Mouse (Mus musculus) forebrain, embryonic 13.5 days (tissue): ENCODE results near the gene Slc12a8. TPM values are rescaled to one million over a fixed set of nuclear protein-coding genes. Genes with fewer than 3 reads are reported as not detected.
A peak's percentile ranks its signal among the peaks of the same experiment; 100 is the strongest.
"Not testable (repeated sequence)": the region's sequence is repeated elsewhere in the genome, so short reads cannot be mapped to it uniquely, and the experiment has no call there.

ENCODE experiments used
- ATAC-seq: fragments of 200-750 bp; cut with Nextera tagmentation; 2 replicates; pipeline ENCODE4 v1.8.0; 2017
- H3K27ac ChIP-seq: fragments of 300-500 bp; sonication (generic); 2 replicates; pipeline ENCODE4 v1.5.1; 2015; ENCODE audit warnings: inconsistent platforms, mild to moderate bottlenecking, moderate library complexity
- H3K27me3 ChIP-seq: fragments of 300-500 bp; sonication (generic); 2 replicates; pipeline ENCODE4 v1.6.1; 2015; ENCODE audit warnings: mild to moderate bottlenecking, inconsistent platforms
- H3K36me3 ChIP-seq: fragments of 300-500 bp; sonication (generic); 2 replicates; pipeline ENCODE4 v1.6.1; 2015; ENCODE audit warnings: mild to moderate bottlenecking, inconsistent platforms; ENCODE audit not compliant: poor library complexity, severe bottlenecking
- H3K4me1 ChIP-seq: fragments of 300-500 bp; sonication (generic); 2 replicates; pipeline ENCODE4 v1.6.1; 2015; ENCODE audit warnings: inconsistent platforms
- H3K4me2 ChIP-seq: fragments of 300-500 bp; sonication (generic); 2 replicates; pipeline ENCODE4 v1.6.1; 2015; ENCODE audit warnings: inconsistent platforms, mild to moderate bottlenecking, moderate library complexity
- H3K4me3 ChIP-seq: fragments of 300-500 bp; sonication (generic); 2 replicates; pipeline ENCODE4 v1.5.1; 2015; ENCODE audit warnings: mild to moderate bottlenecking, inconsistent platforms
- H3K9ac ChIP-seq: fragments of 300-500 bp; sonication (generic); 2 replicates; pipeline ENCODE4 v1.6.1; 2015; ENCODE audit warnings: mild to moderate bottlenecking, inconsistent platforms
- H3K9me3 ChIP-seq: fragments of 300-500 bp; sonication (generic); replicated peaks from 2 replicates; pipeline ENCODE4 v1.6.1; 2016; ENCODE audit warnings: inconsistent platforms
- WGBS: fragments of 180-500 bp; shearing (Covaris S2); methylation state at CpG from one replicate; pipeline ENCODE4 v1.1.7; 2015; 5-methylcytosine and 5-hydroxymethylcytosine counted together
- polyA plus RNA-seq: library from polyadenylated mRNA; unstranded; fragments of >200 nt; fragmentation: Nextera tagmentation; extraction: Ambion mirVana; gene quantifications from 2 replicates; pipeline ENCODE4 v1.2.1, GENCODE M21; 2015

Slc12a8 gene
- 0.67 and 0.92 TPM in 2 replicates for polyA plus RNA-seq

DNA sequence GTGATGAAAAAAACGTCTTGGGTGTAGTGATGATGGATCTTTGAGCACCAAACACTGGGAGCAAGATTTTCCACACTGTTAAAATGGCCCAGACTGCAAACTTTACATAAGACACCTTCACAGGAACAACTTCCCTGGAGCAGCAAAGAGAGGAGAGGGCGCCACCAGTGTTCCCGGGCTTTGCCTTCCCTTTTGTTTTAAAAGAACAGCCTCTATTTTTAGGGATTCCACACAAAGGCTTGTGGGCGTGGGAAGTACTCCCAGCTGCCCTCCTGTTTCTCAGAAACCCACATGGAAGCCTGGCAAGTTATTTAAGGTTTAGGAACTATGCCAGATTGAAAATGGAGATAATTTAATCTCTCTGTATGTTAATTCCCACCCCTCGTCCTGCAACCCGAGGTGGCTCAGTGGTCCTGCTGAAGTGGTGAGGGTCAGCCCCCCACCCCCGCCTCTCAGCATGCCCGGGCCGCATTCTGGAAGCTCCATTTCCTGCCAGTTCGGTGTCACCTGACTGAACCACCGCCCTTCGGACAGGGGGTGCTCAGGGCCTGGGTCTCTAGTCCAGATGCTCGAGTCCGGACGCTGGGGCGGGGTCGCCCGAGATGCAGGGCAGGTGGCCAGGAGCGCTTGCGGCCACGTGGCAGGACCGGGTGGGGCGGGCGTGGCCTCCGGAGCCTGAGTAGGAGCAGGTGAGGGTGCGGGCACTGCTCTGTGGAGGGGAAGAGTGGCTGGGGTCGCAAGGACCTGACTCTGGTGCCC, at the start of gene Slc12a8:
Gene Slc12a8, plus strand, starts transcription at position 522 of the 759 bp plus-strand sequence.
- Histone ChIP-seq H3K27me3 (no peaks in the 10 kb centered on the region), H3K4me3 (peak within 1 kb of the TSS; percentile 38), H3K9me3 (no peaks in the 10 kb centered on the region), H3K9ac (peak within 1 kb of the TSS; percentile 66), H3K4me2 (peak within 1 kb of the TSS; percentile 75), H3K36me3 (no peaks in the 10 kb centered on the region), H3K27ac (peak within 1 kb of the TSS; percentile 16; the same call in 1 of the 2 replicates), H3K4me1 (peaks cover 19% of the 10 kb centered on the region)
- ATAC-seq: peak; percentile 64
- 3% methylated on average over 27 of the region's 27 CpGs for WGBS

DNA sequence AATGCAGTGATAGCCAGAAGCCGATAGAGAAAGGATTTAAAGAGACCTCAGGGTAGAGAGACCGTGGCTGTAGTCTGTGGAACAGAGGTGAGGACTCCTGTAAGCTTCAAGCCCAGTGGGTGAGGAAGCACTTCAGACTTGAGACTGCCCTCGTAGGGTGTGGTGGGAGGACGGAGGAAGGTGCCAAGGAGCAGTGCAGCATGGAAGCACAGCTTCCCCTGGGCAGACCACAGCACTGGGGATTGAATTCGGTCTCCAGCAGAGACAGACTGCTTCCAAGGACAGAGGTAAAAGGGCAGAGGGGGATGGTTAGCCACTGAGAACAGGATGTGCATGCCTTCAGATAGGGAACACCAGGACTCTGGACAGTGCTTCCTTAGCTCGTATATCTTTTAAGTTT, 49.7 kb upstream of the Slc12a8 start:
- ATAC-seq: no peak
- H3K4me1 ChIP-seq: peaks cover 27% of the 10 kb centered on the region
- 0 out of 2 replicates have a peak overlapping the region, but pooled peaks have one; percentile 31 for H3K27ac ChIP-seq
- H3K4me3 ChIP-seq: no peak overlapping the region
- H3K9ac ChIP-seq: no peak overlapping the region
- 75% methylated on average over 6 of the region's 6 CpGs for WGBS
- H3K4me2 ChIP-seq: no peak overlapping the region
- H3K9me3 ChIP-seq: no peaks in the 10 kb centered on the region
- peaks cover 17% of the 10 kb centered on the region for H3K36me3 ChIP-seq
- H3K27me3 ChIP-seq: no peaks in the 10 kb centered on the region

DNA sequence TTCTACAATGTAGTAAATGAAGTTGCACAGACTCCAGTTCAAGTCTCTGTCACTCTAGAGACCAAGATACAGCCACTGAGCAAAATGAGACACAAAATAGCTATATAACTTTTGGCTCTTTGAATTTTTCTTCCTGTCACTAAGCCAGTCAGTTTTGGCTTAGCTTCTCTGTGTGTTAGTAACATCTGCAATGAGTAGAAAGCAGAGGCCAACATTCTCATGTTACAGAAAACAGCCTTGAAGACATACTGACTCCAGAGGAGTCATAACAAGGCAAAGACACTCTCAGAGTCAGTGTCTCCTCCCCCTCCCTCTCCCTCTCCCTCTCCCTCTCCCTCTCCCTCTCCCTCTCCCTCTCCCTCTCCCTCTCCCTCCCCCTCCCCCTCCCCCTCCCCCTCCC, 47.2 kb upstream of the Slc12a8 start:
- no peaks in the 10 kb centered on the region for H3K9me3 ChIP-seq
- no peaks in the 10 kb centered on the region for H3K27me3 ChIP-seq
- H3K27ac ChIP-seq: no peak overlapping the region
- H3K4me2 ChIP-seq: no peak overlapping the region
- peaks cover 26% of the 10 kb centered on the region for H3K36me3 ChIP-seq
- no peak overlapping the region for H3K4me3 ChIP-seq
- no peak overlapping the region for H3K9ac ChIP-seq
- ATAC-seq: no peak
- peaks cover 12% of the 10 kb centered on the region for H3K4me1 ChIP-seq

DNA sequence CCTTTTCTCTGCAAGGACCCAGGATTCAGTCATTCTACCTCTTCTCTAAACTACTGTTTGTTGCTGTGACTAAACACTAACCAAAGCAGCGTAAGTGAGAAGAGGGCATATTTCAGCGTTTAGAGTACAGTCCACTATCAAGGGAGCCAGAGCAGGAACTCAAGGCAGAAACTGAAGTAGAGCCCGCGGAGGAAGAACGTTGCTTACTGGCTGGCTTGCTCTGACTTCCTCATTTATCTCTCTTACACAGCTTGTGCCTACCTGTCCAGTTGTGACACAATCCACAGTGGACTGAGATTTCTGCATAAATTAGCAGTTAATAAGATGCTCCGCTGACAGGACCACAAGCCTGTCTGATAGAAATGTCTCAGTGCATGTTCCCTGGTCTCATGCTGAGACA, 42.7 kb upstream of the Slc12a8 start:
- ATAC-seq: no peak
- H3K27me3 ChIP-seq: no peaks in the 10 kb centered on the region
- 96% methylated on average over 6 of the region's 6 CpGs for WGBS
- H3K36me3 ChIP-seq: peaks cover 54% of the 10 kb centered on the region
- H3K4me2 ChIP-seq: no peak overlapping the region
- no peak overlapping the region for H3K9ac ChIP-seq
- no peaks in the 10 kb centered on the region for H3K4me1 ChIP-seq
- H3K9me3 ChIP-seq: no peaks in the 10 kb centered on the region
- no peak overlapping the region for H3K4me3 ChIP-seq
- H3K27ac ChIP-seq: no peak overlapping the region

DNA sequence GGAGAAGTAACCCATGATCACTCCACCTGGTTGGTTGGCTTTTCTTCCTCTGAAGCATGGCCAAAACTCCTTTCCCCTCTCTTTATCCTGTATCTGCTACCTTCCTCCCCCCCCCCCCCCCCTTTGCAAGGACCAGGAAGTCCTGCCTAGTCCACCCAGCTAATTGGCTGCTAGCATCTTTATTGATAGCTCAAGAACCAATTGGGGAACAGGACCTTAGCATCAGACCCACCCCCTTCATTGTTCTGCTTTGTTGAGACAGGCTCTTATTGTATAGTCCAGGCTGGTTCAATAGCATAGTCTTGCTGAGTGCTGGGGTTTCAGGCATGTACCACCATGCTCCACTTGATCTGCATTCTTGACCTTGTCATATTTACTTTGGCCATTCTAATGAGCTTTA, 37.2 kb upstream of the Slc12a8 start:
- Histone ChIP-seq H3K4me3 (no peak overlapping the region), H3K9ac (no peak overlapping the region), H3K27ac (no peak overlapping the region), H3K4me2 (no peak overlapping the region), H3K27me3 (no peaks in the 10 kb centered on the region), H3K9me3 (no peaks in the 10 kb centered on the region), H3K4me1 (no peaks in the 10 kb centered on the region), H3K36me3 (peaks cover 55% of the 10 kb centered on the region)
- no peak for ATAC-seq

DNA sequence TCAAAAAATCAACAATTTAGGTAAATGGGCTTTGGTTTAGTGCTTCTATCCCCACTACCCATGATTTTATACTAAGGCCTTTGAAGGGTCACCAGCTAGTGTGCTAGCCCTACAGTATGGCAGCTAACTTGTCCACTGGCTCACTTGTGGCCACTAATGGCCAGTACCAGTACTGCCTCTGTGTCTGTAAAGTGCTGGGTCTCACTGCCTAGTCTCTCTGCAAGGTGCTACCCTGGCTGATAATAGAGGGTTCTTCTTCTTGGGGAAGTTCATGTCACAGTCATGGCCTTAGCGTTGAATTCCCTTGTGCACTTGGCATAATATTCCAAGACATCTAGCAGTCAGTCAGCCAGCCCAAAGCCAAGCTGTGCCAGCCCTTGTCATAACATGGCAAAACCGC, 36.0 kb upstream of the Slc12a8 start:
- Histone ChIP-seq H3K36me3 (peaks cover 46% of the 10 kb centered on the region), H3K27me3 (no peaks in the 10 kb centered on the region), H3K9ac (no peak overlapping the region), H3K27ac (no peak overlapping the region), H3K4me2 (no peak overlapping the region), H3K9me3 (no peaks in the 10 kb centered on the region), H3K4me1 (no peaks in the 10 kb centered on the region), H3K4me3 (no peak overlapping the region)
- ATAC-seq: no peak
- WGBS: 98% methylated on average over 2 of the region's 2 CpGs

GRCm38 (mm10) chr16:33482309-33482708, 34.8 kb upstream of the Slc12a8 start:
- Histone ChIP-seq H3K4me1 (peaks cover 7% of the 10 kb centered on the region), H3K27me3 (no peaks in the 10 kb centered on the region), H3K9ac (no peak overlapping the region), H3K4me2 (no peak overlapping the region), H3K27ac (no peak overlapping the region), H3K36me3 (peaks cover 34% of the 10 kb centered on the region), H3K9me3 (no peaks in the 10 kb centered on the region), H3K4me3 (no peak overlapping the region)
- no peak for ATAC-seq
- WGBS: 96% methylated on average over 3 of the region's 3 CpGs

DNA sequence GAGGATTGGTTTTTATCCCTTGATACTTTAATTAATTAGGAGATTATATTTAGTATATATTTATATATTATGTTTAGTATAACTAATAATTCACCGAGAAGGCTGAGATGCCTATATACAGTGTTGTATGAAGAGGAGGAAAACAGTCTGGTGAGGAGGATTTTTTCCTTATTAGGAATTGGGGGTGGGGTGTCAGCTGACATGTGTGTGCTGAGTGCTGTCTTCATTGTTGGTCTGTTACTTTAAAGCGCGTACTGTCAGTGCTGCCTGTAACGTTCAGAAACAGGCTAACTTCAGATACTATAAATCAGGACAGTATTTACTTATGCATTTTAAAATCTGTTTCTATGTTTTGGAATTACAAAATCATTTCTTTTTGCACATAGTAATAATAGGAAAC, 29.4 kb upstream of the Slc12a8 start:
- peak; percentile 33; the same call in 1 of the 2 replicates for ATAC-seq
- no peak overlapping the region for H3K4me2 ChIP-seq
- H3K9me3 ChIP-seq: no peaks in the 10 kb centered on the region
- WGBS: 63% methylated on average over 4 of the region's 4 CpGs
- H3K4me3 ChIP-seq: no peak overlapping the region
- no peak overlapping the region for H3K9ac ChIP-seq
- H3K4me1 ChIP-seq: peaks cover 15% of the 10 kb centered on the region
- no peak overlapping the region for H3K27ac ChIP-seq
- peaks cover 22% of the 10 kb centered on the region; the same call in 1 of the 2 replicates for H3K36me3 ChIP-seq
- H3K27me3 ChIP-seq: no peaks in the 10 kb centered on the region

GRCm38 (mm10) chr16:33494374-33494773, 22.8 kb upstream of the Slc12a8 start:
- H3K4me1 ChIP-seq: no peaks in the 10 kb centered on the region
- 97% methylated on average over 4 of the region's 4 CpGs for WGBS
- no peak overlapping the region for H3K9ac ChIP-seq
- H3K36me3 ChIP-seq: peaks cover 44% of the 10 kb centered on the region
- no peaks in the 10 kb centered on the region for H3K9me3 ChIP-seq
- no peak overlapping the region for H3K27ac ChIP-seq
- no peak overlapping the region for H3K4me3 ChIP-seq
- H3K4me2 ChIP-seq: no peak overlapping the region
- H3K27me3 ChIP-seq: no peaks in the 10 kb centered on the region
- ATAC-seq: no peak

- 93% methylated on average over 4 of the region's 4 CpGs for WGBS
- ATAC-seq: no peak
- peaks cover 16% of the 10 kb centered on the region for H3K36me3 ChIP-seq
Measured at GRCm38 (mm10) chr16:33508082-33508481, 9.0 kb upstream of the Slc12a8 start.

DNA sequence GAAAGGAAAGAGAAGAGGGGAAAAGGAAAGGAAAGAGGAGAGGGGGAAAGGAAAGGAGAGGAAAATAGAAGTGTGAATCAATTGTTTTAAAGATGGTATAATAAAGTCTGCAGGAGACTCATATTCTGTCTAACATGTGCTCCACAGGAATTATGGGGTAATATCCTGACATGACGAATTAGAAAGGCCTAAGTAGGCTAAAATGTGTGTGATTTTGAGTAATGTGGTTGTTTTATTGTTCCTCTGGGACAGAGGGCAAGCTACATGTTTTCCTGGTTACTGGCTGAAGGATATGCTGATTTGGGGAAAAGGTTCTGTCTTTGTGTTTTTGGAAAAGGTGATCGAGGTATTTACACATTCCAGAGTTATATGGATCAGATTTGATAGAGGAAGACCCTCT, 7.9 kb upstream of the Slc12a8 start:
- ATAC-seq, H3K4me1 ChIP-seq, H3K27me3 ChIP-seq, H3K4me3 ChIP-seq, H3K27ac ChIP-seq, H3K9ac ChIP-seq, H3K9me3 ChIP-seq, H3K4me2 ChIP-seq: not testable (repeated sequence)
- 90% methylated on average over 2 of the region's 2 CpGs for WGBS
- peaks cover 11% of the 10 kb centered on the region for H3K36me3 ChIP-seq

More at GRCm38 (mm10) chr16:33508082-33508481, 9.0 kb upstream of the Slc12a8 start:
- Histone ChIP-seq H3K27ac (no peak overlapping the region), H3K4me1 (no peaks in the 10 kb centered on the region), H3K9me3 (no peaks in the 10 kb centered on the region), H3K27me3 (no peaks in the 10 kb centered on the region), H3K4me2 (no peak overlapping the region), H3K4me3 (no peak overlapping the region), H3K9ac (no peak overlapping the region)

GRCm38 (mm10) chr16:33510856-33511255, 6.3 kb upstream of the Slc12a8 start:
- H3K4me2 ChIP-seq, H3K4me1 ChIP-seq, H3K9ac ChIP-seq, H3K27ac ChIP-seq, H3K36me3 ChIP-seq, H3K4me3 ChIP-seq, H3K9me3 ChIP-seq, ATAC-seq, H3K27me3 ChIP-seq: not testable (repeated sequence)
- WGBS: 92% methylated on average over 4 of the region's 4 CpGs

DNA sequence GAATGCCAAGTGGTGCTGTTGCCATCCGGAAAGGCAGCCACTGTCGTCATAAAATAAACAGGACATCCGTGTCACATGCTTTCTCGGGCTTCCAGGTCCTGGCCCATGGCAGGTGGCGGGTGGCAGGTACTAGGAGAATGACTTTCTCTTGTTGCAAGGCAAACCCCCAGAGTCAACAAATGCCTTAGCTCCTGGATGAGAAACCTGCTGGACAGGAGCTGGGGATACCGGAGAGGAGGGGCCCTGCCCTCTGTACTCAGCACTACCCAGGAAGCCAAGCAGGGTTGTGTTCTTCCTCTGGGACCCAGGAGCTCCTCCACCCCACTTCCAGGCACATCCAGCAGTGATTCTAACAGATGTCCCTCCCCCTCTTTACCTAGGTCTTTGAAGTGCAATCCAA, 4.6 kb upstream of the Slc12a8 start:
- Histone ChIP-seq H3K9ac (no peak overlapping the region), H3K4me3 (no peak overlapping the region), H3K36me3 (no peaks in the 10 kb centered on the region; the same call in 1 of the 2 replicates), H3K4me1 (peaks cover 15% of the 10 kb centered on the region), H3K4me2 (no peak overlapping the region), H3K9me3 (no peaks in the 10 kb centered on the region), H3K27ac (no peak overlapping the region), H3K27me3 (no peaks in the 10 kb centered on the region)
- no peak for ATAC-seq
- 89% methylated on average over 6 of the region's 6 CpGs for WGBS
